Mouse (Mus musculus): Measurements from ENCODE around the gene Nfatc2ip.
A peak's percentile ranks its signal among the peaks of the same experiment; 100 is the strongest.

Nfatc2ip gene

GRCm38 (mm10) chr7:126355847-126356597 lies 40.5 kb downstream of the Nfatc2ip start:
- no peak for DNase-seq (ENCODE audit: low read depth, low spot score)

DNA sequence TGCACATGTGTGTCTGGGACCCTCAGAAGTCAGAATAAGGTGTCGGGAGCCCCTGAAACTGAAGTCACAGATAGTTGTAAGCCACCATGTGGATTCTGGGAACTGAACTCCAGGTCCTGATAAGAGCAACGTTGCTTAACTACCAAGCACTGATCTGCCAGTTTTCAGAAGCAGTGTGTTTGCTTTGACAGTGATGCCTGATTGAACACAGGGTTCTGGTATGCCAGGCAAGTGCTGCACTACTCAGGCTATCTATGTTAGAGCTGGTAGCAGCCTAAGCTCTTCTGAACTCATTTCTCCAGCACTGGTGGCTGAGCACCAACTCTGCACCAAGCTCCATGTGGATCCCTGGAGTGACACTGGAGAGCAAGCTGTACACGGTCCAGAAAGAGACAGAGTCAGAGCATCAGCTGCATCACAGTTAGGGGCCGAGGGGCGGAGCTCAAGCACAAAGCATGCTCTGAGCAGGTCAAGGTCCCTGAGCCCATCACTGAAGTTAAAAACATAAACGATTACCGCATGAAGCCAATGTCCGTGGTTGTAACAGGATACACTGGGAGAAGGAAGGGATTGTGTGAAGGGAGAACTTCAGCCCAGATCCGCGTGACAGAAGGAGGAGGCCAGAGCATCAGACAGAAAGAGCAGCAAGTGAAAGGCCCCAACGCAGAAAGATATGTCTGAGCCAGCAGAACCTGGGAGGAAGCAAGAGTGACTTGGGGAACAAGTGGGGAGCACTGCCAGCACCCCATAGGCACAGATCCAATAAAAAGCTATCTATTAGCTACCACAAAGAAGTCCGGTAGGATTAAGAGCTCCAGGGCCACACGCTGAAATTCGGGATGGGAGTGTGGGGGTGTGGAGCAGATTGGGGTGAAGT lies 41.6 kb downstream of the Nfatc2ip start:
- no peak for DNase-seq (ENCODE audit: low read depth, low spot score)

- DNase-seq (ENCODE audit: low read depth, low spot score) = no peak
These were observed 42.6 kb downstream of the Nfatc2ip start for GRCm38 (mm10) chr7:126353994-126354365.

DNA sequence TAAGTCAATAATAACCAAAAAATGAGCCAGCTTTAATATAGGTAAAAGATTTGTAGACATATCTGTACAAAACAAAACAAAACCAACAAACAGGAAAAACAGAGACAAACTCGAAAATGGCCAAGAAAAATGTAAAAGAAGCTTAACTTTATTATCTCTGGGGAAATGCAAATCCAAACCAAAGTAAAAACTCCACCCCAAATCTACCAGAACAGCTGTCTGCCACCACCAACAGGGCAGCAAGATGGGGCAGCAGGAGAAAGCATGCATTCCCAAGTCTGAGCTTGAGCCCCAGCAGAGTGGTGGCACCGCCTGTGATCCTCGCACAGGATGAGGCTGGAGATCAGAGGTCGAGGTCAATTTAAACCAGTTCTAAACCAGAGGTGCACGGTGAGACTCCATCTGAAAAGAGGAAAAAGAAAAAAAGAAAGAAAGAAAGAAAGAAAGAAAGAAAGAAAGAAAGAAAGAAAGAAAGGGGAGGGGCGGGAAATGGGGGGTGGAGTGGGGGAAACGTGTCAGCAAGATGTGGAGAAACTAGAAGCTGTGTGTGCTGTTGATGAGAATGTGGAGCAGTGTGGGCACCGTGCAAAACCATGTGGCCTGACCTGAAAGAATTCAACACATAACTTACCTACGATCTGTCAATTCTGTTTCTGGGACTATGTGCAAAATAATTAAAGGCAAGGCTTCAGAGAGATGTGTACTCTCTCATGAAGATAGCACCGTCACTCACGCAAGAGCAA lies 43.1 kb downstream of the Nfatc2ip start:
- no peak for DNase-seq (ENCODE audit: low read depth, low spot score)

GRCm38 (mm10) chr7:126351419-126351951 lies 45.1 kb downstream of the Nfatc2ip start:
- no peak for DNase-seq (ENCODE audit: low read depth, low spot score)

DNA sequence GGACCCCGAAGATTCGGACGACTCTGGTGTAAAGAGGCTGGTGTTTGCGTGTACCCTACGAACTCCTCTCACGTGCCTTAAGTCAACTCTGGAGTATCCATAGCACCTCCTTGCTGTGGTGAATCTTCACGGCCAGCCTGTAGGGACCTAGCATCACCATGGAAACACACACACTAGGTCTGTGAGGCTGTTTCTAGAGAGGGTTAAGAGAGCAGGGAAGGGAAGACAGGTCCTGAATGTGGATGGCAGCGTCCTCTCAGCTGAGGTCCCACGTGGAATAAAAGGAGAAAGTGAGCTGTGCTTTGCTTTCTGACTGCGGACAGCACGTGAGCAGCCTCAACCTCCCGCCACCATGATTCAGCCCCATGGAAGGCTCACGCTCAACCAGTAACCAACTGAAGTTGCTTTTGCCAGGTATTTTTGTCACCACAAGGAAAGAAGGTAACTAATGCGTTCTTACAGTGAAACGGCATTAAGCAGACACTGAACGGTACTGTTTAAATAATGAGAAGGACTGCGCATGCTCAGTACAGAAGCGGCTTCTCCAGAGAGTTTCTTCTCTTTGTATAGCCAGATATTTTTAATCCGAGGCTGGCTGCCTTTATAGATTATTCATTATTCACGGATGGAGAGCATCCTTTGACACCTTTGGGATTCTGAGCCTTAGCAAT lies 45.7 kb downstream of the Nfatc2ip start:
- DNase-seq (ENCODE audit: low read depth, low spot score) = no peak

DNA sequence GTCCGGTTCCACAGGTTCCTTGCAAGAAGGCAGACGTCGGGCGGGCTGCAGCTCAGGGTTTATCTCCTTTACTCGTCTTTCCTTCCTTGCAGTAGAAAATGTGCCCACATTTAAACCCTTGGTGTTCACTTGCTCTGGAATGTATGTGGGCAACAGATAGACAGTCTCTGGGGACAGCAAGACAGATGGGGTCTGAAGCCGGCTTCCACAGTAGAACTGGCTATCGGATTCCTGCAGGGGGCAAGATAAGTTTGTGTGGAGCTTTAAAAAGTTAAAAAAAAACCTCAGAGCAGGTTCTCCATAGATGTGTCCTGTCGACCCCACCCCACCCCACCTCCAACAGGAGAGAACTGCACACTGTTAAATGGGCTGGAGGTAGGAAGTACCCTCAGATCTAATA lies 48.2 kb downstream of the Nfatc2ip start:
- DNase-seq (ENCODE audit: low read depth, low spot score) = no peak

DNA sequence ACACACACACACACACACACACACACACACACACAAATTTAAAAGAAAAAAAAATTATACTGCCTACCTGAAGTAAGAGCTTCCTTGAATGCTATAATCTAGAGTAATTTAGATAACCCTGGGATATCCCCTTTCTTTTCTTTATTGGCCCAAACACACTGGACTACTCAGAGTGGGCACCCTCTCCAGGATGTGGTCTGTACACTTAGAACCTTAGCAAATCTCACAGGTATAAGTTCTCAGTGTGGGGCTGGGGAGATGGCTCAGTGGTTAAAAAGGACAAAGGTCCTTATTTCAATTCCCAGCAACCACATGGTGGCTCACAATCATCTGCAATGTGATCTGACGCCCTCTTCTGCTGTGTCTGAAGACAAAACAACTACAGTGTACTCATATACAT lies 49.4 kb downstream of the Nfatc2ip start:
- DNase-seq (ENCODE audit: low read depth, low spot score) = no peak

DNA sequence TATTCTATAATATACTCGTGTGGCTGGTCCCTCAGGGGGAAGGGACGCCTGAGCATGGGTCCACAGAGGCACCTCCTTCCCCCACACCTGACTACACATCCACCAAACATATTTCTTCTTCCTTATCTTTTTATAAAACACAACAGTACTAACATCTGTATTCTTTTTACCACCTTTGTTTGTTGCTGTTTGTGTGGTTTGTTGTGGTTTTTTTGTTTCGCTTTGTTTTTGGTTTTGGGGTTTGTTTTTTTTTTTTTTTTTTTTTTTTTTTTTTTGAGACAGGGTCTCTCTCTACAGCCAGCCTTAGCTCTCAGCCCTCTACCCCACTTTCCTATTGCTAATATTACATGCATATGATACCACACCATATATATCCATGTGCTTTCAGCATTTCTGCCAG lies 50.6 kb downstream of the Nfatc2ip start:
- no peak for DNase-seq (ENCODE audit: low read depth, low spot score)

DNA sequence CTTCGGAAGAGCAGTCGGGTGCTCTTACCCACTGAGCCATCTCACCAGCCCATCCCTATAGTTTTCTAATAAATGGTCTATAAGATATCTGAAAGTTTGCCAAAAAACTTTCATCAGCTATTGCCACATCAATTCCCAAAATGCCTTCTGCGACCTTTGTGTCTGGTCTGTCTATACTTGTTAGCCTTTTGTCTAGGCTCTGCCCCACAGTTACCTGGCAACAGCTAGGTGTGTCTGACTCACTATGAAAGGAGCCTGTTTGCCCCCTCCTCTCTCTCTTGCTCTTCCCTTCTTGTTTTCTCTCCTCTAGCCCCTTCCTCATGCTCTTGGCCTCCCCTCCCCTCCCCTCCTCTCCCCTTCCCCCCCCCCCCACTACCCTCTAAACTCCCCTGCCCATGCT lies 51.0 kb downstream of the Nfatc2ip start:
- no peak for DNase-seq (ENCODE audit: low read depth, low spot score)

DNA sequence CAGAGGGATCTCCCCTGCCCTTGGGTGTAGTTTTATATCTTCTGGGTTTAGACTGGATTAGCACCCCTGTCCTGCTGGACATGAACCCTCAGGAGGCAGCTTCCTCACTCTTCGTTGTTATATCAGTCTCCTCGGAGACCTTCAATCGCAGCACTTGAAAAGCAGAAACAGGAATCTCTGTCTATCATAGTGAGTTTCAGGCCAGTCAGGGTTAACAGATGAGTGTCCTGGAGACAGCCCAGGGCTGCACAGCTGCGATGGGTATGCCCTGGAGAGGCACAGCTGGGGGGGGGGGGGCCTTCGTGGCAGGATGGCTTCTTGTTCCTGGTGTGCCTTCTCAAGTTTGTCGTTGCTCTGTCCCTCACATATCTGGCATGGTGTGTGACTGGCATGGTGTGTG lies 55.6 kb downstream of the Nfatc2ip start:
- no peak for DNase-seq (ENCODE audit: low read depth, low spot score)

DNA sequence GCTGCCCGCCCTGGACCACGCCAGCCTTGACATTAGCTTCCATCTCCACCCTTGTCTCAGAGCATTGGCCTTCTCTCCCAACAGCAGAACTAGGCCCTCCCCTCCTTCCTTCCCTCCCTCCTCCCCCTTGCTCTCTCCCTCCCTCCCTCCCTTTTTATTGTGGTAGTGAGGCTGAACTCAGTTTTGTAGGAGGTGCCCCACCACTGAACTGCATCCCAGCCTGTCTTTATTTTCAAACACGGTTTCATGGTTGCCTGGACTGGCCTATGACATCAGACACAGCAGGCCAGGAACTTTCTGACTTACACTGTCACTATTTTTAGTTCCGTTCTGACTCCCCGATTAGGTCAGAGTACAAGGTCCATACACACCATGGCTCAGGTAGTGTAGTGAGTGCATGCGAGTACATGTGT lies 56.3 kb downstream of the Nfatc2ip start:
- DNase-seq (ENCODE audit: low read depth, low spot score) = peak; percentile 78

GRCm38 (mm10) chr7:126339521-126339971 lies 57.0 kb downstream of the Nfatc2ip start:
- peak; percentile 69 for DNase-seq (ENCODE audit: low read depth, low spot score)

GRCm38 (mm10) chr7:126338906-126339305 lies 57.6 kb downstream of the Nfatc2ip start:
- DNase-seq (ENCODE audit: low read depth, low spot score) = no peak

DNA sequence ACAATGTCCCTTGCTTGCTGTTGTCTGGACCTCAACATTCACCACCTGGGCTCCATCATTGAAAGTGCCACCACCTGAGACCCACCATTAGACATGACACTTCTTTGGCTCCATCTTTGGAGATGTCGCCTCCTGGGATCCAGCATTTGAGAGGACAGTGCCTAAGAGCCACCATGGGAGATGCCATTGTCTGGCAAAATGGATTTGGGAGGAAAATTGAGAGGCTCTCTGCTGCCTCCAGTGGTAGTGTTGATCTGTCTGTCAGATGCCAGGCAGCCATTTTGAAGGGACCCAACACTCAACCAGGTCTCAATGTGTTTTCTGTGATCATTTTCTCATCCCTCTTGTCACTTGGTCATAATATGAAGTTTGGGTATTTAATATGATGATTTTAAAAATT lies 61.0 kb downstream of the Nfatc2ip start:
- DNase-seq (ENCODE audit: low read depth, low spot score) = no peak

All from CD4-positive helper T cell, adult 2 months (primary cell).